Mouse (Mus musculus): ENCODE results near the gene Vps37c. TPM values are rescaled to one million over a fixed set of nuclear protein-coding genes. Genes with fewer than 3 reads are reported as not detected.

Vps37c gene
- total RNA-seq, 2 experiments from 2014 or later = 14.7 to 17.6 TPM

DNA sequence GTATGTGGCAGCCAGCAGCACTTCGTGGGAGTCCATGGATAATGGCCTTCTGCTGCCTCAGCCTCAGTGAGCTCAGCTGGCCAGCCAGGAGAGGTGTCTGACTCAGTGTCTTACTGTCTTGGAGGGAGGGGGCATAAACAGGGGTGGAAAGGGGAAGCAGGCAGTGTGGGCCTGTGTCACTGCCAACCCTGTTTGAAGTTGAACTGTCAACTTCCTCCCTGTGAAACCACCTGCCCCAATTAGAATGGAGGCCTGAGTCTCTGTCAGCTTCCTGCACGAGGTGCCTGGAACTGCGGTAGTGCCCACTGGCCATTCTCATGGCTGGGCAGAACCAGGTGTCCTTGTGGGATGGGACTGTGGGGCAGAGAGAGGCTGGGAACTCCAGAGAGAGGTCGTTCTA is 50.3 kb downstream of the Vps37c start, which contains the start of gene Cd5:
Gene Cd5, minus strand, starts transcription at position 192 of the 400 bp plus-strand sequence.
- ATAC-seq (replicated peaks; ENCODE audit: poor library complexity) = peak; percentile 85

DNA sequence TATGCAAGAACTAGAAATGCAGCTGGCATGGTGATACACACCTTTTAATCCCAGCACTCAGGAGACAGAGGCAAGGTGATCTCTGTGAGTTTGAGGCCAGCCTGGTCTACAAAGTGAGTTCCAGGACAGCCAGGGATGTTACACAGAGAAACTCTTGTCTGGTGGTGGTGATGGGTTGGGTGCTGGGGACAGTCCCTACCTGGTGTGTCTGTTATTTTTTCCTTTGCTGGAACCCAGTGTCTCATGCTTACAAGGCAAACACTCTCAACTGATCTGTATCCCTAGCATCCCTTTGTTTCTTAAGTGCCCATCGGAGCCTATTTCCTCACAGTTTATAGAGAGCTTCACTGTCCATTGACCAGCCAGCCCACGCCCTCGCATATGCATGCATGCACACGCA is 51.4 kb downstream of the Vps37c start:
- ATAC-seq (replicated peaks; ENCODE audit: poor library complexity) = no peak

DNA sequence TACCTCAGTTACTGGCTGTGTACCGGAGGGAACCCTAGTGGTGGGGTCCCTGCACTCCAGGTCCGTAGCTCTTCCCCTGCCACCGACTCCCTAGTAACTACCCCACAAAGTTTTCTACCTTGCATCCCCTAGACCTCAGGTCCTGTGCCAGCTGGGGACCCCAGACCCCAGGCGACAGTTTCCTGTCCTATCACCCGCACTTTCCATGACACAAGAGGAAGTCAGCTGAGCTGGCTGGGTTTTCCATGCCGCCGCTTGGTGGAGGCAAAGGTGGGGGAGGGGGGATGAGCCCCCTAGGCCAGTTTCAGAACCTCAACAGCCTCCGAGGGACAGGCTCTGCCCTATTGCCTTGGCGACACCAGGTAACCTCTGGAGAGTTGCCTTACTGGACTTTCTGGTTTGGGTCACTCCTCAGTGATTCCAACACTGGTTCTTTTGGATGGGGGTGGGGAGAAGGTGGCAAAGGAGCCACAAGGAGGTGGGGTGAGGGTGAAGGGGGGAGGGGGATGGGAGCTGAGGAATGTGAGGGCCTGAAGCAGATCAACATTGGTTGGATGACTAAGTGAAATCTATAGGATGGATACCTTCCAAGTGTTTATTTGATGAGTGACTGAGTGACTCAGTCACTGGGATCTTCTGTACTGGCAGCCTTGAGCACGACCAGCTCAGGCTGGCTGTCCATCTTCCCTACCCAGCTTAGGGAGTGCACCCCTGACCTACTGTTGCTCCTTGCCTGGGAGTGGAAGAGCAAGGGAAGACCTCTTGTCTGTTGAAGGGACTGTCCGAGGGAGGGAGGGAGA is 52.3 kb downstream of the Vps37c start:
- peak; percentile 67 for ATAC-seq (replicated peaks; ENCODE audit: poor library complexity)

DNA sequence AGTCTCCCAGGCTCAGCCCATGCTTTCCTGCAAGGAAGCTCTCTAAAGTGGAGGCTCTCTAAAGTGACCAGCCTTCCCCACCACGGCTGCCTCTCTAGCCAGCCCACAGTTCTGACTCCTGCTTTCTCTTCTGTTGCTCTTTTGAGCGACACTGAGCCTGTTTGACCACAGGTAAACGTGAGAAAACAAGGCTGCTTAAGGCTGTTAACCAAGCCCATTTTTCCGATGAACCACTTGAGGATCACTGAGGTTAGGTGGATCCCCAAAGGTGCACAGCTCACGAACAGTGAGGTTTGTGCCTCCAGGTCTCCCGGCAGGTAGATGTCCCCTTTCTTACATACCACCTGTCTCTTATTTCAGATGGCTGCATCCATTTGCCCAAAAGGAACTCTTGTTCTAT is 53.6 kb downstream of the Vps37c start:
- no peak for ATAC-seq (replicated peaks; ENCODE audit: poor library complexity)

DNA sequence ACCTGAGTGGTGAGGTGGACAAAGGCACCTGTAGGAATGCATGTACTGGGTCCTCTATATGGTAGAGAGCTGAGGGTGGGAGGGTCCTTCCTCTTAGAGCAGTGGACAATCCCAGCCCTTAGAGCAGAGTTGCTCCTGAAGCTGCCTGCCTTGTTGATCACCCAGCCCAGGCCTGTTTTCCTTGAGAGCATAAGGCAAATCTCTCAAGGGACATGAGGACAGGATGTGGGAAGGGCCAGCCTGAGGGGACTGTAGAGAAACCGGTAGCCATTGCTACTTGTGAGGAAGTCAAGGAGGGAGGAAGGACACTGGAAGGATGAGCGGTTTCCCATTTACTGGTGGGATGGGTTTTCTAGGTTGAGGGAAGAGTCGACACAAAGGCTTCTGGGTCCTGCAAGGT is 54.0 kb downstream of the Vps37c start:
- ATAC-seq (replicated peaks; ENCODE audit: poor library complexity) = no peak

DNA sequence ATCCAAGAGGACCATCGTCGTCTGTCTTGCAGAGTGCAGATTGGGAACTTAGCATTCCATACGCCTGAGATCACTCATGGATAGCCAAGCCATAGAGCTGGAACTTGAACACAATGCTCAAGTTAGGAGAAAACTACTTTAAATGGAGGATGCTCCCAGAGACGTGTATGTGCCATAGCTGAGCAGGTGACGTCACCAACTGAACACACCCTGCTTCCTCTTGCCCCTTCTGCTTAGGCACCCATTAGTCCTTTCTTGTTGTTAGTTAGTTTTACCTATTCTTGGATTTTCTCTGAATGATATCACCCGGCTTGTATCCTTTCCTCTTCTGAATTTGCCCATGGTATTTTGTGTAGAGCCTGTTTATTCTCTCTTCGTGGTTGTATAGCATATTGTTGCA is 58.6 kb downstream of the Vps37c start:
- no peak for ATAC-seq (replicated peaks; ENCODE audit: poor library complexity)

DNA sequence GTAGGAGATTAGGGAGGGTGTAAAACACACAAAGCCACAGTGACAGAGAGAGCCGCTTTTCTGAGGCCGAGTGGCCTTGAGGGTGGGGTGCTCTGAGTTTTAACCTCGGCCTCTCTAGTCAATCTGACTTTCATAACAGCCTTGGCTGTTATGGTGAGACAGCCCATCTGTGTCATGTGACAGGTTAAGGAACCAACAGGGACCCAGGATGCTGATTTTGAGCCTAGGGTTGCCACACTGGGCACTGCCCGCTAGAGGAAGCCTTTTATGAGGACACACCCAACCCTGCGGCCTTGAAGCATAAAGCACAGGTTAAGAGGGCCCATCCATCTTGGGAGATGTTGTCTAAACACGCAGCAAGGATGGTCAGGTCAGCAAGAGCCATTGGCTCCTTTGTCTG is 59.2 kb downstream of the Vps37c start:
- peak; percentile 31; the same call in 1 of the 2 replicates for ATAC-seq (replicated peaks; ENCODE audit: poor library complexity)

DNA sequence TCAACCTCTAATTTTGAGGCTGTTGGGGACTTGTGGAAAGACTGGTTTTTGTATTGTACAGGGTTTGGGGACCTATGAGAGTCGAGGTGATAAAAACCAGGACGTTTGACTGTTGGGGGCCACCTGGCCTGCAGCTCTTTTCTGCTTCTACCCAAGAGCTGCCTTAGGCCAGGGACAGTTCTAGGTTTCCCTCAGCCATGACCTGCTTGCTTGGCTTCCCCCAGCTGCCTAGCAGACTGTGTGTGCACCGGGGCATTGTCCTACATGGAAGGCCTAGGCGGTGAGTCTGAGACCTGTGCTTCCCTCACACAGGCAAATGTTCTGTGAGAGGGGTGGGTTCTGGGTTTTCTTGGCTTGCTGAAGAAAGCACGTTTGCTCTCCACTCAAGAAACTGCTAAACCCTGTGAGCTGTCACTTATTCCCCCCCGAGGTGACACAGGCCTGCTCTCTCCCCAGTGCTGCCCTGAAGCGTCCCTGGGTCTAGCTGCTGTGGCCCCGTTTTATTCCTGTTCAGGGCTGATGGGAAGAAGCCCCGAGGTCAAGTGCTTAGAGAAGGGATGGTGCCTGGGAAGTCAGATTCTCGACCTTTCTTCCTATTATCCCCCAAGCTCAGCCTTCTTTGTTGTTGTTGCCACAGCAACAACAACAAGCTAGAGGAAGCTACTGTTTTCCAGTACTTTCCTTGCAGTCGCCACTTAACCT is 60.0 kb downstream of the Vps37c start:
- ATAC-seq (replicated peaks; ENCODE audit: poor library complexity) = no peak

DNA sequence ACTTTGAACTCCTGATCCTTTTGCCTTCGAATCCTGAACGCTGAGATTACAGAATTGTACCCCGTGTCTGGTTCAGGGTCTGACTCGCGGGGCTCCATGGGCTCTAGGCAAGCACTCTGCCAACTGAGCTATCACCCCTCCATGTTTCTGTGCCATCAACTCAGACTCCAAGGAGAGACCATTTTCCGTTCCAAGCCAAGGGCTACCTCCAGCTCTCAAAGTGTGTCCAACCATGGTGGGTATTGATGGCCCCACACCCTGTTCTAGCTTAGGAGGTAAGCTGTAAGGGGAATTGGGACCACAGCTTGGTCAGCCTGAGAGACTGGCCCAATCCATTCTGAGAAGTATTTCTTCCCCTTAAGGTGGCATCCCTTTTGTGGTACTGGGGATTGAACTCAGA is 60.8 kb downstream of the Vps37c start:
- no peak for ATAC-seq (replicated peaks; ENCODE audit: poor library complexity)

DNA sequence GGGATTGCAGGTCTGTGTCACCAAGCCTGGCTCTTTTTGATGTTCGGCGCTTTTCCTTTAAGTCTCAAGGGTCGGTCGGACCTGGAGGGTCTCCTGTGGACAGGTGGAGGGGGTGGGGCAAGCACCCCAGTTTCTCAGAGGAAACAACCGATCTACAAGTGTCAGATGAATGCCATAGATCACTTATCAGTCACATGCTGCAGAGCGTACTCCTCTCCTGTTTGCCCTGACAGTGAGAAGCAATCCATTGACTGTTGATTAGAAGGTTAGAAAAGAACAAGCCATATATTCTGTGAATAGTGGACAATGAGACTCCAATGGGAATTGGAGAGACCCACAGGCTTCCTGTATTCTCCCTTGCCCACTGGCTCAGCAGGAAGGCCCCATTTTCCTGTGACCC is 61.6 kb downstream of the Vps37c start:
- ATAC-seq (replicated peaks; ENCODE audit: poor library complexity) = no peak

DNA sequence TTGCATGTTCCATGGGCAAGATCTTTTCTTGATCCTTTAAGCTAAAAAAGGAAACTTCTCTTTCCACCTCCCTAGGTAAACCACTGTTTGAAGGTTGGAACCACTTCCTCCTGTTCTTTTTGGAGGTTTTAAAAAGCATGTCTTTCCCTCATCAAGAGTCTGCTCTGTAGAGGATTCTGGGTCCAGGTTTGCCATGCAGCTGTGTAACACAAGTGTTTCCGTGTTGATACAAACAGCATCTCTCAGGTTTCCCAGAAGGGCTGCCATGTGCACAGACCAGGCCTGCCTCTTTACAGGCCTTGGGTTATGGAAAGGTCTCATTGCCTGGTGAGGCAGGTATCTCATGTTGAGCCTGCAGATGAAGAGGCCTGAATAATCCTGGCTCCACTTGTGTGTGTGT is 63.1 kb downstream of the Vps37c start:
- no peak for ATAC-seq (replicated peaks; ENCODE audit: poor library complexity)

DNA sequence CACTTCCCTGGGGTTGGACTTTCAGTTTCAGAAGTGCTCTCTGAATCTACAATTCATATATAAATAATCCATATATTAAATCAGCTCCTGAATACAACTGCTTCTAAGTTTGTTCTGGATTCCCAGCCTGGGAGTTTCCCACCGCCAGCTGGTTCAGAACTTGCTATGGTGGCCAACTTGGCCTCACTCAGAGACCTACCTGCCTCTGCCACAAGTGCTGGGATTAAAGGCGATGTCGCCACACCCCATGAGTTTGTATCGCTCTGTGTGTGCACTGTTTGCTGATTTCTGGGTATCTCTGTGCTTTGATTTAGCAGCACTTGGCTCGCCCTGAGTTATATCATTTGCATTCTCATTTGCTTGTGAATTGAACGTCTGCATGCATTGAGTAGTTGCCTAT is 63.6 kb downstream of the Vps37c start:
- ATAC-seq (replicated peaks; ENCODE audit: poor library complexity) = no peak

DNA sequence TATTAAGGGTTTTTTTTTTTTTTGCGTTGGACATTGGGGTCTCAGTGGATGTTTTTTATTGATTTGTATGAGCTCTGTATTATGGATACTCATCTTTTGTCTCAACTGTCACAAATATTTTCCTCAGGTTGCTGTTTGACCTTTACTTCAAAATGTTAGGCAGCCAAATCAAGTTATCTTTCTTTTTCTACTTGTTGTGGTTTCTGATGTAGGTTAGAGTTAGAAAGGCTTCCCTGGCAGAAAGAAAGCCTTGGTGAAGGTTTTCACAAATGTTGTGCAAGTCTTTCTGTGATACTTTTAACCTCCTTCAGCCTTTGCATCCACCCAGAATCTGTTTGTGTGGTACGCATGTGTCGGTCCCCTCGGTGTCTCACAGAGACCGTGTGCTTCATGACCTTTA is 64.1 kb downstream of the Vps37c start:
- no peak for ATAC-seq (replicated peaks; ENCODE audit: poor library complexity)

DNA sequence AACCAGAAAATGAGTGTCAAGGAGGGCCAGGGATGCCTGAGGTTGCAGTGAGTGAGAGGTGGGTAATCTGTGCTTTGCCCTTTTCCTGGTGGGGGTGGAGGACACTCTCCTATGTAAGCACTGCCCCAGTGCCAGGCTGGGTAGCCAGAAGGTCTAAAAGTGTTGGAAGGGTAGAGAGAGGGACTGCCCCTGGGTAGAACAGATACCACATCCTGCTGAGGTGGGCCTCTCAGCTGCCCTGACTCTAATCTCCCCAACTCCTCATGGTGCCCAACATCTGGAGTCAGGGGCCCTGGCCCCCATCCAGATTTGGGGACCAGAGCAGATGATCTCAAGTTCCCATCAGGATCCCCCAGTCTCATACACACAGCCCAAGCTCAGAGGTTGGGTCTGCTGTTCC is 68.6 kb downstream of the Vps37c start:
- ATAC-seq (replicated peaks; ENCODE audit: poor library complexity) = no peak

DNA sequence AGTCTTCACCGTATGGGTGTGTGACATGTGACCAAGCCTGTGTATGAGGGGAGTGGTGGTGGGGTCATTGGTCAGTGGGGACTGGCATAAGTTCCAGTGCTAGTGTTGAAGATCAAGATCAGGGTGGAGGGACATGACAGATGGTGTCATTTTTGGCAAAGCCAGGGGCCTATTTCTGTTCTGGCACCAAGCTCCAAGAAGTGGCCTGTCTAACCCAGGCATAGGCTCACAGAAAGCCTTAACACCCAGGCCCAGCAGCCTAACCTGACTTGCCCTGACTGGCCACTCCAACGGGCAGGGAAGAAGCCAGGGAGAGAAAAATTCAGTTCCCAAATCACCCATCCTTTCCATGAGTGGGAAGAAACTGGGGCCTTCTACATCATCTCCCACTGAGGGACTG is 69.0 kb downstream of the Vps37c start:
- no peak for ATAC-seq (replicated peaks; ENCODE audit: poor library complexity)

DNA sequence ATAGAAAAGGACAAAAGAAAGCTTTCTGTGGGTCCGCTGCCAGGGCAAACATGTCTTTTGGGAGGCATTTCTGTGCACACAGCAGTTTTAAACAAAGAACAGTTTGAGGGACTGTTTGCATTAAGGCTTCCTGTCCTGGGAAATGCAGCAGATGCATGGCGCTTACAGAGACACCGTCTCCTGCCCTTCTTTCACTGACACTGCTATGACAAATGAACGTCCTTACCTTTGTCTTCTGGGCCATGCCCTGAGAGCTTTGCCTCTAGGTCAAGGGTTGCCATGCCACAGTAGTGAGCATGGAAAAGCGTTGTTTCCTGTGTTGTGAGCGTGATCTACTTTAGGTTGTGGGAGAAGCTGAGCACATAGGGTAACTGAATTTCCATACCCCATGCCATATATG is 70.2 kb downstream of the Vps37c start:
- no peak for ATAC-seq (replicated peaks; ENCODE audit: poor library complexity)

DNA sequence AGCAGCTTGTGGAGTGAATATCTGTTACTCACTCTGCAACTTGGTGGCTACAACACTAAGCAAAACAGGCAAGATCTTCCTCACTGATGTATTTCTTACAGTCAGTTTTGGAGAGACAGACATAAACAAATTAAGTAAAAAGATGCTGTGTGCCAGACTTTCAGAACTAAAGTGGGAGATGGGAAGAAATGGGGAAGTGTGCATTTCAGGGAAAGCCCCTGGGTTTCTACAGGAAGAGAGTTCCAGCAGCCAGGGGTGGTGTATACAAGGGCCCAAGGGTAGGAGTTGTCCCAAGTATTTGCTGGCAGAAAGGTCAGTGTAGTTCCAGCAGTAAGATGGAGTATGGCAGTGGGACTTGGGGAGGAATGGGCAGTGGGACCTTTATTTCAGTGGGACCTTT is 71.0 kb downstream of the Vps37c start:
- no peak for ATAC-seq (replicated peaks; ENCODE audit: poor library complexity)

DNA sequence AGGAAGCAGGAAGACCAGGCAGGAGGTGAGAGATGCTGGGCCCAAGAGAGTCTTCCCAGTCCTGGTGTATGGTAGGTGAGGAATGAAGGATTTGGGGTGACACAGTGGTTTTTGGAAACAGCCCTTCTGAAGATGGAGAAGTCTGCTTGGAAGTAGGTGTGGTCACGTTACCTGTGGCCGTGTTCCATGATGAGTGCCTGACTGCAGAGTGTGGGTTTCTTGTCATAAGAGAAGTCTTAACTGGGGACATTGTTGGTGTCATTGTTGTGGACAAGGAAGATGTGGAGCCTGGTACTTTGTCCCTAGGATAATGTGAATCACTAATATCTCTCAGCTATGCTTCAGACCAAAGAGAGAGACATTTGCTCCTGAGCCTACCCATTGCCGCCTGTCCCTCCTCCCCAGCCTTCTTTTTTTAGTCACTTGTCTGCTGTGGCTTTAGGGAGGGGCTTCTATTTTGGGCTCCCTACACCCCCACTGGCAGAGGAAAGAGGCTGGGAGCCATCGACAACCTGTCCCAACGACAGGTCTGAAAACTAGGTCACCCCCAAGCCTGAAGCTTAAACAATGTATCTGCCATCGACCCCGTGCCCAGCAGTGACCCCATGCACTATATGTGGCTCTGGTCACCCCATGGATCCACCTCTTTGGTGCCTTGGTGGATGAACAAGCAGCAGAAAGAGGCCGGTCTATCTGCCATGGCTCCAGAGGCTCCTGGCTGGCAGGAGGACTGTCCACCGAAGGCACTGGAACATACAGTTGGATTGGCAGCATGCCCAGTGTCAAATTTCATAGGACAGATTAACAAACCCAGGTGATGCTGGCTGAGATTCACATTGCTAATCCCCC is 71.7 kb downstream of the Vps37c start:
- ATAC-seq (replicated peaks; ENCODE audit: poor library complexity) = no peak

DNA sequence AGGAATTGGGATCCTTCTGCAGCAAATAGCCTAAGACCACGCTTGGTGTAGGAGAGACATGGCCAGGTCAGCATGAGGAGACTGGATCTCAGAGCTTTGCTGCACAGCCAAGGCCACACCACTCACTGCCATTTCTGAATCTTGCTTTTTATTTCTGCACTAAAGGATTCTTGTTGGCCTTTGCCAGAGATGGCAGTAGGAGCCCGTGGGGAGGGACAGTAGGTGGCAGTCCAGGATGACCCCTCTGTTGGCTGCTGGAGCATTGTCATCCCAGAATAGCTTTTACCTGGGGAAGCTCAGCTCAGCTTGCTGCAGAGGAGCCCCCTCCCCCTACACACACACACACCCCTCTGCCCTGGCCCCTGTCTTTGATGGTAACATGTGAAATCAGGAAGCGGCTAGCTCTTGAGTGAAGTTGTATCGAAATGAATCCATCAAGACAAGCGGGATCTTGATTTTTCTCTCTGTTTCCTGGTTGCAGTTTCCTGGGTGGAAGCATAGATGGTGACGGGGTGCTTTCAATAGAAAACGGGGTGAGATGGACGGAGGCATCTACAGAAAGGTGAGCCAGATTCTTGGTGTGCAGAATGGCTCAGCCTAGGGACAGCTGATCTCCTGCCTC is 73.4 kb downstream of the Vps37c start:
- no peak for ATAC-seq (replicated peaks; ENCODE audit: poor library complexity)

DNA sequence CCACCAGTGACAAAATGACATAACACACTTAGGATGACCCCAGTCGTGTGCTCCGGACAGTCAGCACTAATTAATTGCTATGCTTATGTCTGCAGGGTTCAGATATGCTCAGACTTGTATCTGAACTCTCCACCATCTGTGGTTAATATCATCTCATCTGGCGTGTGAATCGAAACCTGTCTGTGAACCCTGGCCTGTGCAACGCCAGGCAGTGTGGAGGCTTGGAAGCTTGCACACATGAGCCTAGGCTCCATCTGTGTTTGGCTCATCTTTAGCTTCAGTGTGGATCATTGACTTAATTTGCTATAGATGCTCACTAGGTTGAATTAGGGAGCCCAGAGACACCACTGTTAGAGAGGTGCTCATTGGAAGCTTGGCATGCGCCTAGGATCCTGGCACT is 73.9 kb downstream of the Vps37c start:
- ATAC-seq (replicated peaks; ENCODE audit: poor library complexity) = no peak

DNA sequence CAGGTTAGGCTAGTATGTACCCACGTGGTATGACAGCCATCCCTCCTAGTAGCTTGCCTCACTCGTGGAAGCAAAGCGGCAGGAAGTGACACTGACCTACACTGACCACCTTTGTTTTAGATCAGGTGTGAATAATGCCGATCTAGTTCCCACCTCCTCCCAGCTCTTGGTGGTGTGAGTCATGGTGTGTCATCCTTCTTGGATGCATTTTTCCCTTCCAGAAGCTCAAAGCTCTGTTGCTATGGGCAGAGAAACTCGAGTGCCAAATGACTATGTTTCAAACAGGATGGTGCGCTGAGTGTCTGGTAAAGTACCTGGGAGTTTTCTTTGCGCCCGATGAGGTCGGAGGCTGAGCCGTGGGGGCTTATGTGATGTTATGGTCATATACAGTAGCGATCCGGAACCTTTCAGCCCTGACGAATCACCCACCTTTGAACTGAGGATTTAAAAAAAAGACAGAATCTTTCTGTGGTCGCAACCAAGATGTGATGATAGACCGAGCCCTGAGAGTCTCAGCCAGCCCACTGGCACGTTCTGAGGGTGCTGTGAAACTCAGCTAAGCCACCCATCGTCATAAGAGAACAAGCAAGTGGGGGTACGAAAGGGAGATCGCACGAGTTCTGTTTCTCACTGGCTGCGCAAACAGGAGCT is 75.0 kb downstream of the Vps37c start:
- no peak for ATAC-seq (replicated peaks; ENCODE audit: poor library complexity)

Measured in megakaryocyte progenitor cell, adult 5-6 weeks (primary cell).